Mouse (Mus musculus) monocyte, adult 2 months (primary cell): Measurements from ENCODE around the gene Wasf3.

Source experiments
- DNase-seq, 2 experiments: peaks; one replicate each; pipeline ENCODE4 v3.0.0; 2022; ENCODE audit warnings: low spot score in 2 of 2, low read depth in 1 of 2

Wasf3 gene

DNA sequence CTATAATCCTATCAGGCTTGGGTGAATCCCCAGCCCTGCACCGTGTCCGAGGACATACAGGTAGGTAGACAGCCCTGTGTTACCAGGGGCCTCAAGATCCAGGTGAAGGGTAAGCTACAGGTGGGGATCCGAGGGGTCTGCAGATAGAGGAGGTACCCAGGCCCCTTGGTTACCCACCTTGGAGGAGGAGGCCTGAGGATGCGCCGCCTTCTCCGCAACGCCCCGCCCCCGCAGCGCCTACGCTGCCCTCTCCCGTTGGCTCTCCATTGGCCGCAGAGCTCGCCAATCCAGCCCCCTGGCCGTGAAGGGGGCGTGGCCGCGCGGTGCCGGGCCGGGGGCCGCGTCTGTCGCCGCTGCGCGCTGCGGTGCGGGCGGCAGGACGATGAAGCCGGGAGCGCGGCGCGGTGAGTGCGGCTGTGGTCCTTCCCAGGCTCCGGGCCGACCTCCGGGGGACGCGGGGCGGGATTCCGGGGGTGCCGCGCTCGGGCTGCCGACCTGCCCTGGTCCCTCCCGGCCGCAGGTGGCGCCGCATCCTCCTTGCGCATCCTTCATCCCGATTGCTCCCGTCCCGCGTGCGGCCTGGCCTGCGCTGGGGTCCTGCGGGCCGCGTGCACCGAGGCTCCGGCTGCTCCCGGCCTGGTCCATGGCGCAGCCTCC lies at the start of gene Wasf3:
TSS of gene Wasf3 (plus strand) at position 51 of the 657 bp plus-strand sequence.
- no peak for DNase-seq

- no peak for DNase-seq
Observed at GRCm38 (mm10) chr5:146338064-146338463, 46.7 kb upstream of the Wasf3 start.

- no peak for DNase-seq
Observed at GRCm38 (mm10) chr5:146340037-146340436, 44.7 kb upstream of the Wasf3 start.

- DNase-seq, result no peak
Observed at GRCm38 (mm10) chr5:146344911-146345686, 39.7 kb upstream of the Wasf3 start.

DNA sequence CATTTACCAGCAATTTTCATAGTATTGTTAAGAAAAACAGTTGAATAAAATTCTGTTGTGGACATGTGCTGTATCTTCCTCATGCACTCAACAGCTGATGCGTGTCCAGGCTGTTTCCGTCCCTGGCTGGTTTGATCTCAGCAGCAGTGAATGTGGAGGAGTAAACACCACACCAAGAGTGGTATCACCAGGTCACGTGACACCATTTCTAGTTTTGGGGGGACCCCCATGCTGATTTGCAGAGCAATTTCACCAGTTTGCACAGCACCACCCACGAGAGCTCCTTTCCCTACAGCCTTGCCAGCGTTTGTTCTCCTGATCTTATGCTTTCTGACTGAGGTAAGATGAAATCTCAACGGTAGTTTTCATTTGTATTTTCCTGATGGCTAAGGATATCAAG lies 37.7 kb upstream of the Wasf3 start:
- DNase-seq, result no peak

- no peak for DNase-seq
Observed at GRCm38 (mm10) chr5:146349183-146349582, 35.6 kb upstream of the Wasf3 start.

GRCm38 (mm10) chr5:146350784-146351183 lies 34.0 kb upstream of the Wasf3 start:
- no peak for DNase-seq

- no peak for DNase-seq
Observed at GRCm38 (mm10) chr5:146352006-146352405, 32.8 kb upstream of the Wasf3 start.

- no peak for DNase-seq
Observed at GRCm38 (mm10) chr5:146360386-146360785, 24.4 kb upstream of the Wasf3 start.

DNA sequence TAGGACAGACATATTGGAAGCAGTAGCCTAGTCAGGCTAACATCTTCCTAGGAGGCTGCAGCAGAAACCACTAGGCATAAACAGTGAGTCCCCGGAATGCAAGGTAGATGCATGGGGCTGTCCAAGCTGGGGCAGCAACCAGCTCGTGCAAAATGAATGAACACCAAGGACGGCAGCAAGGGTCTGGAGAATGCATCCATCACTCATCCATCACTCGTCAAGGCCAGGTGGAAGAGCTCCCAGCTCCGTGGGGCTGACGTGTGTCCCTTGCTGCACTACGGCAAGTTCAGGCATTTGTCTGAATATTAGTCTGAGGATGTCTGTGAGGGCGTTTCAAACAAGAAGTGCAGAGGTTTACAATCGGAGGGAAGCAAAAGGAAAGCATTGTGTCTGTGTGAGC lies 22.1 kb upstream of the Wasf3 start:
- DNase-seq, result no peak

- DNase-seq, result no peak
Observed at GRCm38 (mm10) chr5:146368356-146368755, 16.4 kb upstream of the Wasf3 start.

DNA sequence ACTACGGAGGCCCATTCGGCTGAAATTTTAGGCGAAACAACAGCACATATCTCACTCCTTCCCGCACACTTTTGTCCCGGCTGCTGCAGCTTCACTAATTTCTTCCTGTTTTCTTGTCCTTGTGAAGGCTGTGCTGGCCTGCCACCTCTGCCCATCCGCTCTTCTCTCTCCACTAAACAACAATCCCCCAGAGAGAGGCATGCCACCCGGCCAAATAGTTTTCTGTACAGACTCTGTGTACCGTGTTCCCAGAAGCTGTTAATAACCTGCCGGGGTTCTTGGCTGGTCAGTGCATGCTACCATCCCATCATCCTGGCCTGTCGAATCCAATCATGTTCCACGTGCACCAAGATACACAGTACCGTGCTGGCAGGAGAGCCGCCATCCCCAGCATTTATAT lies 15.8 kb upstream of the Wasf3 start:
- no peak for DNase-seq

DNA sequence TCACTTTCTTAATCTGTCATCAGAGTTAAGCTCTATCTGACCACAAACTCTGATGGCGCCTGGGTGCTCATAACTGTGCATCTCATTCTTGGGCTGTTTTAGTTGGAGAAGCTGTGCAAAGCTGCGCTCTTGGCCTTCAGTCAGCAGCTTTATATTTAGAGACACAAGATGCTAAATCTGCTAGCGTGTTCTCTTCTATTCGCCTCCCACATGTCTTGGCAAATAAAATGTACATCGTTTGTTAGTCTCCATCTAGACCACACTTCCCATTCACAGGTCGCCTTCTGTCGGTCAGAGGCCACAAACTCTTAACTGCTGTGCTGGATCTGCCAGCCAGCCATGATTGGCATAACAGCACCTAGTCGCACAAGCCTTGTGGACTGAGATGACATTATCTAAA lies 14.0 kb upstream of the Wasf3 start:
- DNase-seq, result no peak

- DNase-seq, result no peak
Observed at GRCm38 (mm10) chr5:146373238-146373637, 11.5 kb upstream of the Wasf3 start.

GRCm38 (mm10) chr5:146376601-146377000 lies 8.2 kb upstream of the Wasf3 start:
- no peak for DNase-seq

DNA sequence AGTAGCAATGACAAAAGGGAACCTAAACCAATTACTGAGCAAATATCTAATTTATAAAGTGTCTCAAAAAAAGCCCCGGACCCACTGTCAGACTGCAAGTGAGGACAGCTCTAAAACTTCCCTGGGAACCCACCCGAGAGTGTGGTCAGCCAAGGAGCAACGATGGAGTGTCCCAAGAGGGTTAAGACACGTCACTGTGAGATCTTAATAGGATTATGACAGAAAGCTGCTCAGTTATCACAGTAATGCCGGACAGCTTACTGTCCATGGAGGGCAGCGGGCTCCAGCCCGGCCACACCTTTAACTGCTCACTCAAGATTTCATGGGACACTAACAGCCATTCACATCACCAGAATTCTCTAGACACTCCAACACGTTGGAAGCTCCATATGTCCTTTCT lies 4.7 kb upstream of the Wasf3 start:
- DNase-seq, result no peak

- no peak for DNase-seq
Observed at GRCm38 (mm10) chr5:146382268-146382667, 2.5 kb upstream of the Wasf3 start.

DNA sequence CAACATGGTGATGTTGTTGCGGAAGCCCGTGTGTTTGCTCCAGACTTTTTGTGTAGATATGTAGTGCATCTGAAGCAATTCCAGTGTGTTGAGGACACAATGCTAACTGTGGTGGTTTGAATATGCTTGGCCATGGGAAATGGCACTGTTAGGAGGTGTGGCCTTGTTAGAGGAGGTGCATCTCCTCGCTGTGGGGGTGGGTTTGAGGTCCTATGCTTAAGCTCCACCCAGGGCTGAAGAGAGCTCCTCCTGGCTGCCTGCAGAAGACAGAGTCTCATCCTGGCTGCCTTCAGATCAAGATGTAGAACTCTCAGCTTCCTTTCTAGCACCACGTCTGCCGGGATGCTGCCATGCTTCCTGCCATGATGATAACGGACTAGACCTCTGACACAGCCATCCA lies 1.4 kb upstream of the Wasf3 start:
- no peak for DNase-seq

DNA sequence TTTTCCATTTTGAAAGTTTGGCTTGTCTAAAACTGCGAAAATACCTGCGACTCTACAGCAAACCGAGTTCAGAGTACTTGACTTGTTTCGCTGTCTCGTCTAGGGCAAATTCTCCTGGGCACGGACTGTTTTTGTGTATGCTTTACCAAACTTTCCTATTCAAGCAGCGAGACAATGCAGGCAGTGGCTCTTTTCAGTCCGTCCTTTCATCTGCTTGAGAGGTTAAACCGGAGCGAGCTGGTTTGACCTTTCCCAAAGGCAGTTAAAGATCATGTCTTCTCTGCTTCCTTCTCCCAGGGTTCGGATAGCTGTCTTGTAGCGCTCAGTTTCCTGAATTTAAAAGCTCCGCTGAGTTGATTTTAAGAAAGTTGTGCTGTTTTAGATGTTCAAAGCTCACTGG lies 1.2 kb downstream of the Wasf3 start:
- no peak for DNase-seq

DNA sequence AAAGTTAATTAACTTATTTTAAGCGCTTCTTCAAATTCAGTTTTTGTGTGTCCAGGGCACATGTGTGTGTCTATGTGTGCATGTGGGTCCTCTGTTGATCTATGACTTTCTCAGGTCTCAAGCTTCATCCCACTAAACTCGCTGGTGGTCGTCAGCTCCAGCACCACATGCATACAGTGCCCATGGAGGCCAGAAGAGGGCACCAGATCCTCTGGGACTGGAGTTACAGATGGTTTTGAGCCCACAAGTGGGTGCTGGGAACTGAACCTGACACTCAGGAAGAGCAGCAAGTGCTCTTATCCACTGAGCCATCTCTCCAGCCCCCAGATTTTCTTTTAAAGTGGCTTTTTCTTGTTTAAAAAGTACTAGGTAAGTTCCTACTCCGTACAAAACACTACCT lies 2.1 kb downstream of the Wasf3 start:
- no peak for DNase-seq

DNA sequence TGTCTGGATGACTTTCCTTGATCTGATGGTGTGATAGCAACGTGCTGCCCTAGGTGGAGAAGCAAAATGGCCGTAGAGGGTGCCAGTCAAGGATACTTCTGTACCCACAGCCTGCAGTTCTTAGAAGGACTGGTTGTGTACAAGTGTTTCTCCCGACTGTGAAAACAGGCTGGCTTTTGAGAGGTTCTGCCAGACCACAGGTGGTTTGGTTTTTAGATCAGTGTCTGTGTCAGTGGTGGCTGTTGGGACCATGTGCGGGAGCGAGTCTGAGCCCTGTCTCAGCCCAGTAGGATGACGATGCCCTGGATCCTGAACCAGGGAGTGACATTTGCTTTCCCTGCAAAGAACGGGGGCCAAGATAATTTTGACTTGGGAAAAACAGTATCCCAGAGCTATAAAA lies 9.8 kb downstream of the Wasf3 start:
- no peak for DNase-seq

- DNase-seq, result no peak
Observed at GRCm38 (mm10) chr5:146397253-146397652, 12.5 kb downstream of the Wasf3 start.
